Comparison of ENCODE assay signal across 16 mouse cellular contexts in genomic region chr5:74603306-74603705, GRCm38 (mm10).
"Had no signal": no experiment of that assay in that cellular context is flagged by ENCODE, and none has a peak within 500 bp of the region (broad histone marks: within the 10 kb centered on the region; RNA-seq: fewer than 3 reads in every experiment).

No protein-coding gene starts in this region.

- H3K27ac ChIP-seq: hindbrain, postnatal 0 days; kidney, embryonic 15.5 days; liver, embryonic 15.5 days; macrophage; midbrain, embryonic 15.5 days; stomach, postnatal 0 days had no signal

- H3K4me2 ChIP-seq: kidney, embryonic 15.5 days; liver, embryonic 11.5 days; liver, embryonic 15.5 days; midbrain, embryonic 11.5 days; midbrain, embryonic 15.5 days had no signal

- DNase-seq: kidney, adult 2 months; kidney, postnatal 14 days; left cerebral cortex, postnatal 4 days; right cerebral cortex, adult 18-20 months; right cerebral cortex, postnatal 25 days; thymus, postnatal 36 days had no signal

- H3K4me3 ChIP-seq: kidney, embryonic 15.5 days; liver, embryonic 15.5 days; megakaryocyte, embryonic 14.5 days; midbrain, embryonic 15.5 days had no signal

- H3K9ac ChIP-seq: kidney, embryonic 15.5 days; liver, embryonic 15.5 days; midbrain, embryonic 15.5 days had no signal

- H3K27me3 ChIP-seq: kidney, embryonic 15.5 days; liver, embryonic 15.5 days; midbrain, embryonic 15.5 days had no signal

- H3K4me1 ChIP-seq: liver, embryonic 15.5 days; megakaryocyte, embryonic 14.5 days; midbrain, embryonic 15.5 days had no signal

- ATAC-seq: hindbrain, postnatal 0 days; intestine, embryonic 16.5 days; midbrain, embryonic 15.5 days had no signal

- H3K36me3 ChIP-seq: midbrain, embryonic 15.5 days had no signal

- H3K9me3 ChIP-seq: kidney, embryonic 15.5 days; liver, embryonic 15.5 days; megakaryocyte, embryonic 14.5 days; midbrain, embryonic 15.5 days had no signal
